Mouse (Mus musculus) T-helper 17 cell (primary cell): ENCODE results near the gene Cep112.

ENCODE experiments used
- in situ Hi-C, 2 experiments: fragments of 300-600 bp; cut with MboI, MseI; formaldehyde crosslinking; loops; 1 replicate in 1 of 2; 2 replicates in 1 of 2; pipeline ENCODE4 v1.15.1; 2025; ENCODE audit warnings: high pct_unique_total_duplicates in 2 of 2

Cep112 gene

GRCm38 (mm10) chr11:108424889-108425591 lies at the start of gene Cep112:
Cep112 (plus strand) TSS chr11:108425192.
- in situ Hi-C loops, result no loop called here

- in situ Hi-C loops, result no loop called here
Observed at GRCm38 (mm10) chr11:108376815-108377214, 48.2 kb upstream of the Cep112 start.

GRCm38 (mm10) chr11:108377680-108378362 lies 47.2 kb upstream of the Cep112 start:
- in situ Hi-C loops, result no loop called here

- in situ Hi-C loops, result no loop called here
Observed at GRCm38 (mm10) chr11:108378363-108378751, 46.6 kb upstream of the Cep112 start.

GRCm38 (mm10) chr11:108382664-108383063 lies 42.3 kb upstream of the Cep112 start:
- in situ Hi-C loops, result no loop called here

GRCm38 (mm10) chr11:108384920-108385665 lies 39.9 kb upstream of the Cep112 start:
- in situ Hi-C loops, result no loop called here

- in situ Hi-C loops, result no loop called here
Observed at GRCm38 (mm10) chr11:108385666-108386024, 39.3 kb upstream of the Cep112 start.

GRCm38 (mm10) chr11:108395061-108395460 lies 29.9 kb upstream of the Cep112 start:
- in situ Hi-C loops, result no loop called here

GRCm38 (mm10) chr11:108396076-108396829 lies 28.7 kb upstream of the Cep112 start:
- in situ Hi-C loops, result no loop called here

- in situ Hi-C loops, result loop anchor here in 1 of 2 experiments (5.0 kb wide), 1 partner anchor 553 kb away; no protein-coding TSS in a partner anchor
Observed at GRCm38 (mm10) chr11:108409876-108410644, 14.9 kb upstream of the Cep112 start.

- in situ Hi-C loops, result loop anchor here in 1 of 2 experiments (5.0 kb wide), 1 partner anchor 549 kb away; no protein-coding TSS in a partner anchor
Observed at GRCm38 (mm10) chr11:108416360-108416759, 8.6 kb upstream of the Cep112 start.

GRCm38 (mm10) chr11:108418540-108418939 lies 6.5 kb upstream of the Cep112 start:
- in situ Hi-C loops, result loop anchor here in 1 of 2 experiments (5.0 kb wide), 1 partner anchor 551 kb away; no protein-coding TSS in a partner anchor

- in situ Hi-C loops, result loop anchor here in 1 of 2 experiments (5.0 kb wide), 1 partner anchor 552 kb away; no protein-coding TSS in a partner anchor
Observed at GRCm38 (mm10) chr11:108419242-108419641, 5.8 kb upstream of the Cep112 start.

- in situ Hi-C loops, result no loop called here
Observed at GRCm38 (mm10) chr11:108420751-108421150, 4.2 kb upstream of the Cep112 start.

- in situ Hi-C loops, result no loop called here
Observed at GRCm38 (mm10) chr11:108423221-108423620, 1.8 kb upstream of the Cep112 start.

GRCm38 (mm10) chr11:108424111-108424510 lies 881 bp upstream of the Cep112 start:
- in situ Hi-C loops, result no loop called here

- in situ Hi-C loops, result no loop called here
Observed at GRCm38 (mm10) chr11:108425592-108425921, 565 bp downstream of the Cep112 start.

GRCm38 (mm10) chr11:108426086-108426485 lies 1.1 kb downstream of the Cep112 start:
- in situ Hi-C loops, result no loop called here

- in situ Hi-C loops, result no loop called here
Observed at GRCm38 (mm10) chr11:108427191-108427590, 2.2 kb downstream of the Cep112 start.

GRCm38 (mm10) chr11:108429076-108429475 lies 4.1 kb downstream of the Cep112 start:
- in situ Hi-C loops, result no loop called here
